Mouse (Mus musculus) midbrain, embryonic 14.5 days (tissue): ENCODE measurements at regions not wholly inside any gene's neighbourhood (a gene's known extent, or its start where the extent isn't known, plus 50 kb on each side); places are given as distances from the start of the nearest gene placed in this dataset.
A peak's percentile ranks its signal among the peaks of the same experiment; 100 is the strongest.

ENCODE experiments used
- ATAC-seq: fragments of 200-750 bp; cut with Nextera tagmentation; 2 replicates; pipeline ENCODE4 v1.8.0; 2017; ENCODE audit warnings: moderate number of reproducible peaks, moderate library complexity; ENCODE audit not compliant: low FRiP score, low TSS enrichment
- DNase-seq: peaks from one replicate; pipeline ENCODE4 v3.0.0-alpha.2; 2015
- H3K27ac ChIP-seq: fragments of 300-500 bp; sonication (generic); replicated peaks from 2 replicates; pipeline ENCODE4 v1.5.1; 2014; ENCODE audit warnings: mild to moderate bottlenecking, low read depth, low read length, moderate library complexity
- H3K27me3 ChIP-seq: fragments of 300-500 bp; sonication (generic); 2 replicates; pipeline ENCODE4 v1.6.1; 2014; ENCODE audit warnings: low read length, control low read depth, mixed read lengths; ENCODE audit not compliant: control insufficient read depth, insufficient read depth
- H3K36me3 ChIP-seq: fragments of 300-500 bp; sonication (generic); 2 replicates; pipeline ENCODE4 v1.6.1; 2014; ENCODE audit warnings: low read length, control low read depth; ENCODE audit not compliant: control insufficient read depth, insufficient read depth
- H3K4me1 ChIP-seq: fragments of 300-500 bp; sonication (generic); 2 replicates; pipeline ENCODE4 v1.6.1; 2014; ENCODE audit warnings: mild to moderate bottlenecking, antibody characterized with exemption, low read length, control low read depth; ENCODE audit not compliant: control insufficient read depth, insufficient read depth
- H3K4me2 ChIP-seq: fragments of 300-500 bp; sonication (generic); 2 replicates; pipeline ENCODE4 v1.6.1; 2014; ENCODE audit warnings: mild to moderate bottlenecking, low read length, moderate library complexity
- H3K4me3 ChIP-seq: fragments of 300-500 bp; sonication (generic); replicated peaks from 2 replicates; pipeline ENCODE4 v1.5.1; 2014; ENCODE audit warnings: low read depth, low read length
- H3K9ac ChIP-seq: fragments of 300-500 bp; sonication (generic); replicated peaks from 2 replicates; pipeline ENCODE4 v1.6.1; 2014; ENCODE audit warnings: mild to moderate bottlenecking, low read length, moderate library complexity
- H3K9me3 ChIP-seq: fragments of 300-500 bp; sonication (generic); 2 replicates; pipeline ENCODE4 v1.6.1; 2016; ENCODE audit warnings: low read length, control low read depth, mixed read lengths; ENCODE audit not compliant: control insufficient read depth
- WGBS: fragments of 180-500 bp; shearing (Covaris S2); extraction: QIAGEN DNeasy Blood & Tissue Kit; methylation state at CpG from one replicate; pipeline ENCODE4 v1.1.7; 2014; 5-methylcytosine and 5-hydroxymethylcytosine counted together

DNA sequence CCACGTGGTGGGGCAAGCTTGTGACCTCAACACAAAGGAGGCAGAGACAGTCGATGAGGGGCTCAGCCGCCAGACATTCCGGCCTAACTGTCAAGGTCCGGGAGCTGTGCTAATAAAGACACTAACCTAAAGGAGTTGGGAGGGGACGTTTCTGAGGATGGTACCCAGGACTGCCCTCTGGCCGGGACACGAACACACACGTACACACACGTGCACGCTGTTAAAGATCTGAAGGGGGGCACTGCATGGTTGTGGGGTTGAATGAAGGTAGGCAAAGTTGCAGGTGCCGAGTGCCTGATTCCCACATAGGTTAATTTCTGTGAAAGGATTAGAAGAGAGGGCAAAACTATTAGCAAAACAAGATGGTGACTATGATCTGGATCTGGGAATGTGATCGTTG is 65.4 kb upstream of the Mitf start:
- no peak; the same call in 1 of the 2 replicates for ATAC-seq
- Histone ChIP-seq H3K9me3 (no peaks in the 10 kb centered on the region; the same call in 1 of the 2 replicates), H3K27me3 (no peaks in the 10 kb centered on the region), H3K4me3 (no peak overlapping the region), H3K36me3 (no peaks in the 10 kb centered on the region), H3K27ac (no peak overlapping the region), H3K9ac (no peak overlapping the region), H3K4me1 (peaks cover 3% of the 10 kb centered on the region; the same call in 1 of the 2 replicates), H3K4me2 (no peak overlapping the region)
- no peak for DNase-seq
- WGBS: 31% methylated on average over 13 of the region's 13 CpGs

DNA sequence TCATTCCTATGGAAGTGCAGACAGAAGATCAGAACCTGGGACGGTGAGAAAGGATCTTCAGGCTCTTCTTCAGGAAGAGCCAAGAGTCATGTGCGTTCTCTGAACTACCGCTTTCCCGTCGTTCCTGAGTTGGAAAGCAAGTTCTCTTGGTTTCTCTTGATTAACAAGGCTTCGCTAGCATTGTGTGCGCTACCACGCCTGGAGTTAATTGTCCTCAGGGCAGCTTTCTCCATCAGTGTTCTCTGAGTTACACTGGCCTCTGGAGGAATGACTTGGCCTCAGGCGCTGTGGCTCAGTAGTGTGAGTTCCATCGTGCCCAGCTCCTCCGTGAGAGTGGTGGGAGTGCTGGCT is 66.0 kb upstream of the Mitf start:
- peaks cover 3% of the 10 kb centered on the region; the same call in 1 of the 2 replicates for H3K4me1 ChIP-seq
- no peak overlapping the region for H3K4me3 ChIP-seq
- H3K27ac ChIP-seq: no peak overlapping the region
- H3K4me2 ChIP-seq: peak overlapping the region; percentile 38; the same call in 1 of the 2 replicates
- DNase-seq: peak; percentile 64
- H3K36me3 ChIP-seq: no peaks in the 10 kb centered on the region
- H3K9me3 ChIP-seq: no peaks in the 10 kb centered on the region
- ATAC-seq: 0 out of 2 replicates have a peak, but pooled peaks have one; percentile 11
- no peak overlapping the region for H3K9ac ChIP-seq
- H3K27me3 ChIP-seq: no peaks in the 10 kb centered on the region
- WGBS: 17% methylated on average over 11 of the region's 11 CpGs

DNA sequence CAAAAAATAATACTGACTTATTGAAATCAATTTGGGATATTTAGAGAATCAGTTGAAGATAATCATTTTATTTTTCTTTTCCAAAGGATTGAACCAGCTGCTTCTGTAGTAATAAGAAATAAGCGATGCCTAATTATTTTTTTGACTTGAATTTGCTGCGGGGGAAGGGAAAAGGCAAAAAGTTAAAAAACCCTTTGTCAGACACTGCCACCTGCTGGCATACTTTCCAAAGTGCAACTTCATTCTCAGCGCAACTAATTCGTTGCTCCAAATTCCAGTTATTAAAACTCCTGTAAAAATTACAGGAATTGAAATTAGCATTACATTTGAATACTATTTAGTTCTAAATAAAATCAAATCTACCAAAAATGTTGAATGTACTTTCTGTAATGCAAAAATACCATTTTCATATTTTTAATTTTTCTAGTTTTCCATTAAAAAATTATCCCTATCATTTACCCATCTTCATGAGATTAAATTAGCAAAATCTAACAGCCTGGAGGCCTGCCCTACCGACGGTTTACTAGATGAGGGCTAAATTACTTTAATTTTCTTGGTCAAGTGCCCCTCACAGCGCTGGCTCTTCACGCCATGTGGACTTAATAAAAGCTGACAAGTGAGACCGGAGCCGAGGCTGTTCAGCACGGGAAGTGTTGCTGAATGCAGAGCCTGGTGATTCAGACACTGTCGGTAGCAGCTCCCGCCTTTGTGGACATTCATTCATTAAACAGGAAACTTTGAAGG is 66.6 kb upstream of the Mitf start:
- Histone ChIP-seq H3K9ac (no peak overlapping the region), H3K4me2 (peak overlapping the region; percentile 38; the same call in 1 of the 2 replicates), H3K4me1 (peaks cover 3% of the 10 kb centered on the region; the same call in 1 of the 2 replicates), H3K27ac (no peak overlapping the region), H3K27me3 (no peaks in the 10 kb centered on the region), H3K36me3 (no peaks in the 10 kb centered on the region), H3K9me3 (no peaks in the 10 kb centered on the region), H3K4me3 (no peak overlapping the region)
- 5% methylated on average over 13 of the region's 13 CpGs for WGBS
- DNase-seq (peak; percentile 90), ATAC-seq (no peak)

DNA sequence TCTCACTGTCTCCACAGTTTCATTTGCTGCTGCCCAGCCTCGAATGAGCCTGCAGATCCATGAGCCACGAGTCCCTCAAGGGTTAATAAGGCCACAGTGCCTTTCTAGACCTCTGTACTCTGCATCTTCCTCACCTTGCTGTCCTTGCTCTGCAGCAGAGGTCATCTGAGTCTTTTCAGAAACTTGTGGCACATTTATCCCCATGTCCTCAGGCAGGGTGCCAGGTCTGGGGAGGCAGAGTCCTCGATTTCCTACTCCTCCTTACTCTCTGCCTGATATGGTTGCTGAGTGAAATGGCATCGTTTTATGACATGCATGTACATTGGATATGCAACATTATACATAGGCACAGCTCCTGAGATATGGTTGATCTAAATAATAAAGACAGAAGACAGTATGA is 68.0 kb upstream of the Mitf start:
- Histone ChIP-seq H3K9ac (no peak overlapping the region), H3K4me2 (no peak overlapping the region), H3K4me1 (peaks cover 3% of the 10 kb centered on the region; the same call in 1 of the 2 replicates), H3K27me3 (no peaks in the 10 kb centered on the region), H3K9me3 (no peaks in the 10 kb centered on the region), H3K36me3 (no peaks in the 10 kb centered on the region), H3K27ac (no peak overlapping the region), H3K4me3 (no peak overlapping the region)
- no peak for DNase-seq
- ATAC-seq: no peak
- 75% methylated on average over 4 of the region's 4 CpGs for WGBS

DNA sequence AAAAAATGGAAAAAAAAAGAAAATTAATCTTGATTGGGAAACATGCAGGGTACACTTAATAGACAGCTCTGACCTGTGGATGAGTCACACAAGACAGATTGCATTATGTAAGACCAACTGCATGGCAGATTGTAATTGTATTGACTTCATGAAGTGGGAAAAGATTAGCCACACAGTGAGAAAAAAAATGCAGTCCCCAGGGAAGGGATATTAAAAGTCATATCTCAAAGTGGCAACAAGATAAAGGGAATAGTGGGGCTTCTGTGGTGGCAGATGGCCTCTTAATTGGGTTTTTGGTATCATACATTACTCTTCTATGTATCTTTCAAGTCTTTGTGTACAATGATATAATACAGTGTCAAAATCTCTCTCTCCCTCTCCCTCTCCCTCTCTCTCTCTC is 76.0 kb upstream of the Mitf start:
- DNase-seq: no peak

DNA sequence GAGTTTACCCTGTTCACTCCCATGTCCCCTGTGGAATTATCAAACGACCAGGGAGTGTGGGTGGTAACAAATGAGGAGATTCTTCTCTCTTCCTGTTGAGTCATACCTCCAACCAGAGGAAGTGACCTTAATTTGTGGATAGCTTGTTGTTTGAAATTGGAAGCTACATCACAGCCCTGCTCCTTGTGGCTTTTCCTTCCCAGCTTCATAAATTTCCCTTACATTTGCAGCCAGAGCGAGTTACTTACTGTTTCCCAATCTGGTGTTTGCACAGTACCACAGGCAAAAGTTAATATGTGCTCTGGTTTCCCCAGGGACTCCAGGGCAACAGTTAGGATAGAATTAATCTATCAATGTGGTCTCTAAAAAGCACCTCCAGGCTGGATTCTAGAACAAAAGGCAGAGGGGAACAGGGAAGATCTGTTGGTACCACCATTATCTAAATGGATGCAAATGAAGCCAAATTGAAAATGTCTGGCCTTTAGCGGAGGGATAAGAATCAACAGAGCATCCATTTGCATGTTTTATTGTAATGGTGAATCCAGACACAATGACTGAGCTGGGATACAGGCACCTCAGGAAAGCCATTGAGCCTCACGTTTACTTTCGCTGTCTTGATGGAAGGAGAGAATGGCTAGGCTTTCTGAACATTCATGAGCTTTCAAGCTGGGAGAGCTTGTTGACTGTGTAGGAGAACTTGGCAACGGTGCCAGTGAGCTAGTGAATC is 88.5 kb upstream of the Mitf start:
- Histone ChIP-seq H3K9me3 (no peaks in the 10 kb centered on the region), H3K9ac (no peak overlapping the region), H3K36me3 (no peaks in the 10 kb centered on the region), H3K27me3 (no peaks in the 10 kb centered on the region), H3K27ac (no peak overlapping the region), H3K4me1 (peaks cover 4% of the 10 kb centered on the region; the same call in 1 of the 2 replicates), H3K4me2 (no peak overlapping the region), H3K4me3 (no peak overlapping the region)
- WGBS: 24% methylated on average over 6 of the region's 6 CpGs
- ATAC-seq (no peak), DNase-seq (peak; percentile 47)

More for the DNA sequence above, 76.0 kb upstream of the Mitf start:
- Histone ChIP-seq H3K4me3 (no peak overlapping the region), H3K9me3 (no peaks in the 10 kb centered on the region), H3K36me3 (no peaks in the 10 kb centered on the region), H3K4me2 (no peak overlapping the region), H3K27ac (no peak overlapping the region), H3K9ac (no peak overlapping the region), H3K27me3 (no peaks in the 10 kb centered on the region), H3K4me1 (peaks cover 4% of the 10 kb centered on the region; the same call in 1 of the 2 replicates)
- no peak for ATAC-seq

DNA sequence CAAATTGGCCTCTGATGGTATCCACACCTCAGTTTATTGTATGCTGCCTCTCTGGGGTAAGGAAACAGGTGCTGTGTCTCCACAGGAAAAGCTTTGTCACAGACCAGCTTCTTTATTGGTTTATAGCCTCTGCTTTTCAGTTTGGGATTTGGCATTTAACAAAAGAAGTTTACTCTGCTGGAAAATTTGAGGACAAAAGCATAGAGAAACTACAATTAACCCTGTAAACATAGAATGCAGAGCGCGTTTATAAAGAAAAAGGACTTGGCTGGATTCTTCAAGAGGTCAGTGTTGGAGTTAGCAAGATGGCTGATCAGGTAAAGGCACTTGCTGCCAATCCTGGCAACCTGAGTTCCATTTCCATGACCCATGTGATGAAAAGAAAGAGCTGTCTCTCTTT is 90.1 kb upstream of the Frmd4b start:
- DNase-seq: no peak
- Histone ChIP-seq H3K36me3 (no peaks in the 10 kb centered on the region), H3K4me2 (no peak overlapping the region), H3K9me3 (no peaks in the 10 kb centered on the region), H3K4me3 (no peak overlapping the region), H3K9ac (no peak overlapping the region), H3K27me3 (no peaks in the 10 kb centered on the region), H3K4me1 (no peaks in the 10 kb centered on the region), H3K27ac (no peak overlapping the region)
- no peak for ATAC-seq
- WGBS: 65% methylated on average over 2 of the region's 2 CpGs

DNA sequence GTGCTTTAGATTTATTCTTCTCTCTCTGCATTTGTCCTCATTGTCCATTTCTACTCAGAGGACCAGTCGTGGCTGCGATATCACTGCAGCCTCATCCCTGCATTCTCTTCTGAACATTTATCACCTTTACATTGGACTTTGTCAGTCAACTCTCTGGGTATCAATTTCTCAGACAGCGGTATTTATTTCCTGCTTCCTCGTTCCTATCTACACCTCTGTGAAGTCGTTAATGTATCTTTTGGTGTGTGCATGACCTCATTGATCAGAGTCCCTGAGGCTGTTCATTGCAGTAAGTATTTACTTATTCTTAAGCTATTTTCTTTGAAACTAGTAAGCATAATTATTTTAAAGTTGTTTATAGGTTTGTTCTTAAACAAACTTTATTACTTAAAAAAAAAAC is 87.0 kb upstream of the Frmd4b start:
- H3K27me3 ChIP-seq: no peaks in the 10 kb centered on the region
- H3K36me3 ChIP-seq: no peaks in the 10 kb centered on the region
- no peak overlapping the region for H3K4me2 ChIP-seq
- no peak overlapping the region for H3K27ac ChIP-seq
- no peak overlapping the region for H3K4me3 ChIP-seq
- no peak overlapping the region for H3K9ac ChIP-seq
- peaks cover 6% of the 10 kb centered on the region for H3K4me1 ChIP-seq
- 90% methylated on average over 5 of the region's 5 CpGs for WGBS
- DNase-seq (no peak), ATAC-seq (no peak)
- no peaks in the 10 kb centered on the region for H3K9me3 ChIP-seq

DNA sequence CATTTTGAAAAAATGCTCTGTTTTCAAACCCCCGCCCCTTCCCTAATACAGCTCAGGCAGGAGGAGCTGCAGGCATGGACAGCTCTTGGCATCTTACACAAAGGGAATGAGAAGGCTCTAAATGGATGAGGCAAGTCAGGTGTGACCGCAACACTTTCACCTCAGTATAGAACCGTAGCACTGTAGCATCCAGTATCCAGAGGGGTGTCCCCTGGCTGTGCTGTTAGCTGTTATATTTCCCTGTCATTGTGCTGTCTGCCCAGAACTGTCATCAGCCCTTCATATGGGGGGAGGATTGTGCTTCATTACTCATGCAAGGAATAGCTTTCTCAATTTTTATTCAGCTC is 82.4 kb upstream of the Frmd4b start:
- Histone ChIP-seq H3K9ac (no peak overlapping the region), H3K4me1 (peaks cover 14% of the 10 kb centered on the region), H3K9me3 (no peaks in the 10 kb centered on the region), H3K27me3 (no peaks in the 10 kb centered on the region), H3K4me2 (no peak overlapping the region), H3K4me3 (no peak overlapping the region), H3K36me3 (no peaks in the 10 kb centered on the region), H3K27ac (no peak overlapping the region)
- WGBS: 42% methylated on average over 3 of the region's 3 CpGs
- DNase-seq (peak; percentile 18), ATAC-seq (no peak)
